Mouse (Mus musculus) brain, adult 2 months (tissue): Measurements from ENCODE around the gene Vash1.
A peak's percentile ranks its signal among the peaks of the same experiment; 100 is the strongest.

ENCODE experiments used
- DNase-seq: peaks from one replicate; pipeline ENCODE4 v3.0.0; 2011; ENCODE audit warnings: low read depth, low spot score

Vash1 gene

DNA sequence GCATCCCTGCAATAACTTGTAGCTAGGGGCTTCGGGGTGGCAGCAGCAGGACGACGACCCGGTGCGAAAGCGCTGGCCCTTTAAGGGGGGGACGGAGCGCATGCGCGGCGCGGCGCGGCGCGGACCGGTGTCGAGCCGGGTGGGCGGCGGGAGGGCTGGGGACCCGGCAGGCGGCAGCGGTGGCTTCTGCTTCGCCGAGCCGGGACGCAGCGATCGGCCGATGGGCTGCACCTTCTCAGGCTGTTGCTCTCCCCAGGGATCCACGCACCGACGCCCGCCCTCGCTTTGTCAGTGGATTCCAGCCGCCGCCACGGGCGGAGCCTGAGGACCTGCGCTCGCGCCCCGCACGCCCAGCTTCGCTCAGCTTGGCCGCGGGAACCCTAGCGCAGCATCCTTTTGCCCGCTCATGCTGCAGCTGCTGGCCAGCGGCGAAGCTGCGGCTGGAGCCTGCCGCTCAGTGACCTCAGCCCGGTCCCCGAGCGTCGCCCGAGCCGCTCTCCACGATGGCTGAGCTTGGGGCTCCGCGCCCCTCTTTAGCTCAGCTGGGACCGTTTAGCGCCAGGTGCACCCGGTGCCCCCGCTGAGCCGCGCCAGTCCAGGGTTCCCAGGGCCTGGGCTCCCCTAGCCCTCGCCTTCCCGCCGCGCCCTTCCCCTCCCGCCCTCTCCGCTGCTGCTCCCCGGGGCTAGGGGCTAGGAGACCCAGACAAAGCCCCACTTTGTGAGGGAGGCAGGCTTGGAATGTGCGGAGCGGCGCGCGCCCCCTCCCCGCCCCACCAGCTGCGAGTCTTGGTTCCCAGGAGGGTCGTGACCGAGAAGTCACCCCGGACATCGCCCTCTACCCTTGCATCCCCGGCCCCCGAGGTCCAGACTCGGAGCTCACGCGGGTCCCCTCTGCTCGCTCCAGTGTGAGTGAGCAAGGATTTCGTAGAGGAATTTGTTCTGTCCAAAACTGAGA is at the start of gene Vash1:
Gene Vash1 (plus strand): TSS at position 110 of the 955 bp plus-strand sequence.
- peak; percentile 84 for DNase-seq

DNA sequence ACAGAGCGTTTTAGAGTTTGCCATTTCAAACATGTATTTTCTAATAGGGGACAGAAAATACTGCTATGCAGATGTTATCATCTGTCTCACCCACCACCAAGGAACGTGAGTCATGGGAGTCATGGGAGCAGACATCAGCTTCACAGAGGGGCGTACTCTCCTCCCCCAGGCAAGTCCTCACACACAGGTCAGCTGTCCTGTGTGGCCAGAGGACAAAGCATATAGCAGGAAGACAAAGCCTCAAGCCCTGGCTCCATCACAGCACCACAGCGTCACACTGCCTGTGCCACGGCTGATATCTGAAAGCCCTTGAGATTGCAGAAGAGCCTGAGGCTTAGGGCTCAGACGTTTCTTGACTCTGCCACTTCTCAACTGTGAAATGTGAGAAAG is 49.7 kb upstream of the Vash1 start:
- DNase-seq = no peak

DNA sequence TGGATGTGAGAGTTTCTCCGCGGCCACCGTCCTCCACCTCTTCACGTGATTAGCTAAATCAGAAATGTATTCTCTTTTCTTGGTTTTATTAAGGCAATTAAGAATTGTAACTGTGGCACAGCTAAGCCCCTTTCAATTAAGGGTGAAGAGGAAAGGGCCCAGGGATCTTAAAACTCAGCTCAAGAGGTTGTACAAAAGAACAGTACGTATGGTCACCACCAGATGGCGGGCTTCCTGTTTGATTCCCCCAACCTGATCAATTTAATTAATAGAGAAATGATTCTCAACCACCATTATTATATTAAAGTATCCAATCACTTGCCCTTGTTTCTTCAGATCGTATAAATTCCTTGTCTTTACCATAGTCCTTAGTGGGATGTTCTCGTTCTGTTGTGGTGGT is 36.7 kb upstream of the Vash1 start:
- DNase-seq = peak; percentile 71

DNA sequence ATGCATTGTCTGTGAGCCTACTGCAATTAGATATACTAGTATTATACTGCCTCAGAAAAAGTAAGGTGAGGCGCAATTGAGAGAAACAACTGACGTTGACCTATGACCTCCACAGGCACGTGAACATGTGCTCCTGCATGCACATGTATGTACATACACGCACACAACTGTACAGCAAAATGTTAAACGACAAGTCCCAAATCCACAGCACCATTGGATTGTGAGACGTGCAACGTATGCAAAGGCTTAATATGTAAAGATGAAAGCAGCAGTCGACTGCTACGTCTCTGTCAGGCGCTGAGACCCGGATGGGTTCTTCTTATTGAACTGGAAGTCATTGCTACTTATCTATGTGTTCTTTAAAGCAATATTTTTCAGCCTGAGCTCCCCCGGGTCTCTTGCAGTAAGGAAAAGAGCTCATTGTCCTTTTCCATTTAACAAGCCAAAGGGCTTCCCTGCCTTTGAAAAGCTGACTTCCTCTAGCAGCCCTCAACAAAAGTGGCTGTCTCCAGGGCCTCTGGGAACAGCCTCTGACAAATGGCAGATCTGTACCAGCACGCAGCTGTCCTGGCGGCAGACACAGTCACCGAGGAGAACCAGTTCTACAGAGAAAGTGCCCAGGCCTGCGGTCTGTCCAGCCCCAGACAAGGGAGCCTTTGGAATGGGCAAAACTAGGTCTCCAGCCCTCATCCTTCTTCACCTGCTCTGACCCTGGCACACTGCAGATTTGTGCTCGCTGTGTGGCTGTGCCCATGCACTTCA is 33.8 kb upstream of the Vash1 start:
- peak; percentile 66 for DNase-seq

DNA sequence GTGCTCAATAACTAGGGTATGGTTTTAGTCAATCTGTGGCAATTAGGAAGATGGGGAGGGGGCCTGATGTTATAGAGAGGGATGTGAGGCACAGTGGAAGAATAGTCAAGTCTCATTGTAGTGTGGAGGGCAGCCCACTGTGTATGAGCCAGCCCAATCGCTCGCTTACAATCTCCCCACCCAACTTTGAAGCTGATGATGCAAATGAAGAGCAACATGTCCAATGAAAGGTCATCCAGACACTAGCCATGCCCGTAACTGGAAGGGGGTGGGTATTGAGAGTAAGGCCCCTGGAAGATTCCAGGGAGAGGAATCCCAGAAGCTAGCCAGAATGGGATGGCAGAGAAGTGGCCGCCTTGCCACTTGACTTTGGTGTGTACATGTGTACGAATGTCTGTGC is 33.0 kb upstream of the Vash1 start:
- no peak for DNase-seq

DNA sequence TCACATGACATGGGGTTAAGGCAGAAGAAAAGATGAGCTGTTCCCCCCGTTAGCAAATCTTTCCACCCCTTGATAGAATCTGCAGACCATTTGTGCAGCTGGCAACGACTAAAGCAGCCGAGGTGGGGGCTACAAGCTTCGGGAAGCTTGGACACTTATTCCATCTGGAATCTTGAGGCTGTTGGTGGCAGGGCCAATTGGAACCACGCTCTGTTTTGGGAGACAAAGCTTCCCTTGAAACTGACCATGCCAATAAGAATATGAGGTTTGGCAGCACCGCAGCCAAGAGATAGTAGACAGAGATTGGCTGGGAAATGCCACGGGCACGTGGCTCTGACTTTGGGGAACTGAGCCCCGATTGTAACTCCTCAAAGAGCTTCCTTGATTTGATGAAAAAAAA is 31.7 kb upstream of the Vash1 start:
- peak; percentile 61 for DNase-seq

DNA sequence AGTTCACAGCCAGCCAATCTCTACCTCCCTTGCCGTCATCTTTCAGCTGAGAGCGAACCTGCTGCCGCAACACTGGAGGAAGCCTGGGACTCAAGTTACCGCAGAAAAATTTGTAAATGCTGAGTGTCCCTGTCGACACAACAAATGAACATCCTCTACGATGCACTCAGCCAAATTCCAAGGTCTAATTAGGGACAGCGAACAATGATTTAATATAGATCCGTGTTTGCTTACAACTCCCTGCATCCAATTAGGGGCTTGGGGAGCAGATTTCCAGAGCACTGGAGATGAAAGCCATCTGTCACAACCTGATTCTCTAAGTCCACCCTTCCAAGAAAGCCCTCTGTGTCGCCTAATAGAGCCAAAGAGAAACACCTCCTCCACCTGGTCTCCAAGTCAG is 31.2 kb upstream of the Vash1 start:
- DNase-seq = peak; percentile 46

DNA sequence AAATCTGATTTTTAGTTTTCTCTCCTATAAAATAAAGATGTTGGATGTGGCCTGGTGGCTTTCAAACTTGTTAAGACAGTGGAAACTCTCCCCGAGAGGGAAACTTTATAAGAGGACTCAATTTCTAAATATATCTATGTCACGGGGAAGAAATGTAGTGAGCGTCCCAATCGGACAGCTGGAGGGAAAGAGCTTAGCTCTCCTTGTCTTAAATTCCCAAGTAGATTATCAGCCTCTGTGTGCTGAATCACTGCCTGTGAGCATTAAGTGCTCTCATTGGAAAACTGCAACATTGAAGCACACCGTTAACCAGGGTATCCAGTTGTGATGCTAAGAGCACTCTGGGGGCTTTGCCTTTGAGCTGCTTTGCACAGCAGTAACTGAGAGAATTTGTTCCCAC is 30.8 kb upstream of the Vash1 start:
- DNase-seq = peak; percentile 18

DNA sequence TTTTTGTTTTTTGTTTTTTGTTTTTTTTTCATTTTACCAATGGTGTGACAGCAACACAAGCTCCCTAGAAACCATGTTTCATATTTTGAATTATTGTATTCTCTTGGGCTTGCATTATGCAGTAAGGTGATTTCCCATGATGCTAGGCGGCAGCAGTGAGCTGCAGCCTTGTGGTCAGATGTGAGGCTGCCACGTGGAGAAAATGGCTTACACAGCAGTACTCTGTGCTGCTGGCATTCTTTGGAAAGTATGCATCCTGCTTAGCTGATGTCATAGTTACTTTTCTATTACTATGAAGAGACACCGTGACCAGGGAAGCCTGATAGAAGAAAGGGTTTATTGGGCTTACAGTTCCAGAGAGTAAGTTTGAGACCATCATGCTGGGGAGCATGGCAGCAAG is 30.0 kb upstream of the Vash1 start:
- no peak for DNase-seq

DNA sequence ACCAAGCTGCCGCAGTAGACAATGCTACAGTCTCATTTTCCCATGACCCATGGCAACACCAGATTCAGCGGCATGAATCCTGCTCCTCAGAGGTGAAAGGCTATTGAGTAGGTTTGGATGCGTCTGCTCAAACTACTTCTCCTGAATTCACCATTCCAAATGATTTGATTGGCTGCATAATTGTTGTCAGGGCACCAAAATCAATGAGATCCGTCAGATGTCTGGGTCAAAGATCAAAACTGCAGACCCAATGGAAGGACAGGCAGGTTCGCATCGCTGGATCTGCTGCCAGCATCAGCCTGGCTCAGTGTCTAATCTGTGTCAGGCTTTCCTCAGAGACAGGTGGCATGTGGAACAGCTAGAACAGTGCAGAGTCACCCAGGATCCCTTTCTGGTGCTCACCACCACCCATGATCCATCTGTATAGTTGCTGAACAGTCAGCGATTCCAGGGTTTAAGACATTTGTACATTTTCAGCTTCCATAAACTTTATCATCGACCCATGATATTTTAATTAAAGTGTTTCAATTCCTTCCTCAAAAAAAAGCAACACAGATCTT is 27.1 kb upstream of the Vash1 start:
- peak; percentile 66 for DNase-seq

DNA sequence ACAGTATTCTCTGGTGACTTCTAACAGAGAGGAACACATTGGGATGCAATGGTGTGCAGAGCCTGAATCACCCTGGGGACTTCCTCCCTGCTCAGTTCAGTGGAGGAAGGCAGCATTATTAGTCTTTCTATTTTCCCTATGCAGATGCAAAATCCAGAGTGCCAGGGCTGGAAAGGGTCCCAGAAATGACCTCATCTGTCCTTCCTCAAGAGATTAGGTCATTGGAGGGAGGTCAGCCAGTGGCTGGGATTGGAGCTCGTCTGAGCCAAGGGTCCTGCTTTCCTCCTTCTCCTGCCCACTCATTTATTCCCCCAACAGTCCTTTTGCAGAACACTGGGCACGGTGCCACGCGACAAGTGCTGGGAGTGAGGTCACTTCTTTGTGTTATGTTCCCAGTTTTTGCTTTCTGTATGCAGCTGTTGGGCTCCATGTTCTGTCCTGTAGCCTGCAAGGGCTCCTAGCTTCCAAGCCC is 25.9 kb upstream of the Vash1 start:
- DNase-seq = peak; percentile 92

DNA sequence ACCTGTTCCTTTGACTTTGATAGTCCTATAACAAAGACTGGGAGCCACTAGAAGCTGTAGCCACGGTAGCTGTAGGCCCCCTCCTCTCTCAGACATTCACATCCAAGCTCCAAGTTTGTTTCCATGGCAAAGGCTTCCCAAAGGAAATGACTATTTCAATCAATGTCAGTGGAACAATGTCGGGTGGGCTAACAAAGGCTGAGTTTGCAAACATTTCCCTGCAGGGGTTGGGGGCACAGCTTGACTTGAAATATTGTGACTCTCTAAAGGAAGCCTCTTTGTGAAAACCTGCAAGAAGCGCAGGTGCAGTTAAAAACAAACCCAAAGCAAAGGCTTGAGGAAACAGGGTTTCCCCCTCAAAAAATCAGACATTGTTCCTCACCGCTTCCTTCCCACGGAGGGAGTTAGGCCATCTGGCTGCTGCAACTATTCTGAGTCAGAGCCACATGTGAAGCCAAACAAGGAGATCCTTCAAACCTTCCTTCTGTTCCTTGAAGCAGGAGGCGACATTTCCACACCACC is 19.0 kb upstream of the Vash1 start:
- peak; percentile 91 for DNase-seq

DNA sequence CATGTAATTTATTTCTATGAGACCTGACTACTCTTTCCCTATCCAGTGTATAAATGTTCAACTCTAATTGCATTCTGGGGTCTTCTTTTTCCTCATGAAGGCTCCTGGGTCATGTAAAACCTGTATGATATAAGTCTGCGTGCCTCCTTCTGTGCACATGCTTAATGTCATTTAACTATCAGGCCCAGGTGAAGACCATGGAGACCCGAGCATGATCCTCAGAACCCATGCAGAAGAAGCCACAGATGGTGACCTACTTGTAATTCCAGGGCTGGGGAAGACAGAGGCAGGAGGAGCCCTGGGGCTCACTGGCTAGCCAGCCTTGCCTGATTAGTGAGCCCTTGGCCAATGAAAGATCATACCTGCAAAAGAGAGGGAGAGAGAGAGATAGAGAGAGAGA is 18.0 kb upstream of the Vash1 start:
- peak; percentile 12 for DNase-seq

DNA sequence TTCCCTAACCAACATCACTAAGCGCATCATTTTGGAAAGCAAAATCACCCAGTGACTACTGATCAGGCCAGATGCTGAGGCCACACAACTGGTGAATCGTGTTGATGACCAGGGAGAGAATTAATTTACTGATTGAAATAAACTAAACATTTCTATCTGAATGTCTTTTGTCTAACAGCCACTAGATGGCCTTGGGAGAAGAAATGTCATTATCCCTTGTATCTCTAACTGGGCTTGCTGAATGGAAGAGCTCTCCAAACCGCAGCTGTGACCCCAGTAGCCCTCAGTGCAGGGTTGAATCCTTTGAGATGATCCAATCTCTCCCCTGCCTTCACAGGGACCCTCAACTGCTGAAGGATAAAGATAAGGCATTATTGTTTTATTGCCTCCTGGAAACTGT is 12.8 kb upstream of the Vash1 start:
- no peak for DNase-seq

DNA sequence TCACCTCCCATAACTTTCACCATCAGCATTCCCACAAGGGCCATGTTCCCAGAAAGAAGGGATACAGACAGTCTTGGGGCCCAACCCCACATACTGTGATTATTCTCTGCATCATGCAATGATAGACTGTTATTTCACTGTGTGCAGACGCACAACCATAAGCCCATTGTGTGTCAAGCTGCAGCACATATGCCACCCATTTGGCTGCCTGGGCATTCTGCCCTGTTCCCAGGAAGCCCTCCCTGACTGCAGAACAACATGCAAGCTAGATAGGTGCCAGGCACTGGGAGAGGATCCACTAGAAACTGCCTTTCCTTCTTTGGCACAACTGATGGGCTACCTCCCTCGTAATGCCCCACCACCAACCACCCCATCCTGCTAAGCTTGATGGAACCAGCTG is 10.1 kb upstream of the Vash1 start:
- peak; percentile 78 for DNase-seq

DNA sequence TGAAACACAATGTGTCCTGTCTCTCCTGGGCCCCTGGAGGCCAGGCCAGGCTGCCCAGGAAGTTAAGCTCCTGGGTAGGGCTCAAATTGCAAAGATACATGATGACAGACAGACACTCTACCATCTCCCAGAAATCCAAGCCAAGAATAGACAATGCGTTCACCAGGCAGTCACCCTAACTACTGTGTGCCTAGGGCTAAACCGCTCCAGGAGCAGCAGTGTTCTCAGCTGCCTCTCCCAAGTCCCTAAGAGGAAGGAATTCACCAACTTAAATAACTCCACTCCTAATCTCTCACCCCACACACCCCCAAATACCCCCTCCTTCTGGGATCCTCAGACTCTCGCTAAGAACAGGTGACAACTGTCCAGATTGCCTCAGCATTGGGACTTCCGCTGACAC is 6.4 kb upstream of the Vash1 start:
- DNase-seq = no peak

DNA sequence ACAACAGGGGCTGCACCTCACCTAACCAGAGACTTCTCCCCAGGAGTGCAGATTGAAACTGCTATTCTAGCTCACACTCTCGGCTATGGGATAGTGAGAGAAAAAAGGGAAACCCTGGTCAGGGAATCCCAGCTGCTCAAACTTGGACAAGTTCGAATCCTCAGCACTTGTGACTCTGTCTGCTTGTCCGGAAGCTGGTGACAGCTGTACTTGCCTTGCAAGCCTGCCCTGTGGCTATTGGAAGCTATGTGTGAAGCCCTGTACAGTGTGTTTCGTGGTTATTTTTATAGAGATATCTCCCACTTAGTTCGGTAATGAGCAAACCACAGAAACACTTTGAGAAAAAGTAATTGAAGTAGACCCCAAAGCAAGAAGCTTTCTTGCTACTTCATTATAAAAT is 6.0 kb upstream of the Vash1 start:
- no peak for DNase-seq

DNA sequence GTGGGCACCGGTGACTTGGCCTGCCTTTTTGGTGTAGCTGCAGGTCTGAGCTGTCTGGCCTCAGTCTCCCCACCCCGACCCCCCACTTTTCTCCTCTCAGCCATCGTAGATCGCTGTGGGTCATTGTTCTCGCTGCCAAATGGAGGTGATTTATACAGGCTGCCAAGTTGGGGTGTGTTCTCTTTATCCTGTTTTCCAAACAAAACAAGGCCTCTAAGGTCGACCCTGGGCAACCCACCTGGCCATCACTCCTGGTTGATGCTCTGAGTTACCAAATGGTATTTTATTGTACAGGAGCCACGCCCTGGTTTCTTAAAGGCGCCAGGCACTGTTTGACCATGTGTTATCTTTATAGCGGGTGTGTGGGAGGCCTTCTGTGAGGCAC is 1.0 kb downstream of the Vash1 start:
- DNase-seq = peak; percentile 75

DNA sequence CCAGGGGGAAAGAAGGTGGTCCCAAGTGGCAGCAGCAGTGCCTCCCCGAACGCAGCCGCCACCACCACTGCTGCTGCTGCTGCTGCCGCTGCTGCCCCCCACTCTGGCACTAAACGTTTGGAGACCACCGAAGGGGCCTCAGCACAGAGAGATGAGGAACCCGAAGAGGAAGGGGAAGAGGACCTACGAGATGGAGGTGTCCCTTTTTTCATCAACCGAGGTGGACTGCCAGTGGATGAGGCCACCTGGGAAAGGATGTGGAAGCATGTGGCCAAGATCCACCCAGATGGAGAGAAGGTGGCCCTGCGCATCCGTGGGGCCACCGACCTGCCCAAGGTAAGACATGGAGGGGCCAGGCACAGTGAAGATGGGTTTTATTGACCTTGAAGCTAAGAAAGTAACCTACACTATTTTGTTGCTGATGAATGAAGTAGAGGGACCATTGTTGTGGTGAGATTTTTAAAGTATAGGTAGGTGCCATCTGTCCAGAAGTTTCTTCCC is 1.5 kb downstream of the Vash1 start:
- DNase-seq = no peak

DNA sequence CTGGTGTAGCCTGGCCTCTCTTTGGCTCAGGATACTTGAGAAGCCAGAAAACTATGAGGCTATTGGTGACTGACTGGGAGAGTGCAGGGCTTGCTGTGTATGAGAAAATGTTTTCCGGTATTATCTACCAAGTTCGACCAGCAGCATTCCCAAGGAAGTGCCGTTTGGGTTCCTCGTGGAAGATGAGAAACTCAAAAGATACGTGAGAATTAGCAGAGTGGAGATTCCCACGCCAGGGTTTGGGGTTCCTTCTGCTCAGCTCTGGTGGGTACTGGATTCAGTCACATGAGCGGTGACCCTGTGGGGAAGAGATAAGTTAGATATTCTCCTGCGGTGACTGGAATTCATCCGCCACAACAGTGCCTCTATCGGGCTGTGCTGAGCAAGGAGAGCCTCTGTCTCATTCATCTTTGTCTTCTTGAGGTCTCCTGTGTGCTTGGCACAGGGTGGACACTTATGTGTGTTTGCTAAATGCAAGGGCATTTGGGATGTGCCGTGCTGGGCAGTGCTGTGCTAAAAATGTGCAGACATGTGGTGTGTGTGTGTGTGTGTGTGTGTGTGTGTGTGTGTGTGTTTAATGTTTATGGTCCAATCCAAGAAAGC is 2.2 kb downstream of the Vash1 start:
- peak; percentile 83 for DNase-seq

DNA sequence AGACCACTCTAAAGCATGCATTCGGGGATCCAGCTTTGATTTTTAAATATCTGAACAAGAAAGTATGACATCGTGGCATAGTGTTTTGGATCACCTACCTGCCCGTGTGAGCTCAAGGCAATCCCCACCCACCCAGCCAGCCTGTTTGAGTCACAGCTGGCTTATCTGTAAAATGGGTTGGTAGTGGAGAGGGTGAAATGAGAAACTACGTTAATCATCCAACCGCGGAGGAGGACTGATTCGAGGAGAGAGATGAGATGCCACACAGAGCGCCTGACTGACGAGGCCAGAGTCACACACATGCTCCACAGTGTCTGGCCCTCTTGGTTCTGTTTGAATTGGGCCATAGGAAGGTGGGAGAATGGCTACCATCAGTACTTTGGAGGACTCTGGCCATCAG is 3.1 kb downstream of the Vash1 start:
- no peak for DNase-seq

DNA sequence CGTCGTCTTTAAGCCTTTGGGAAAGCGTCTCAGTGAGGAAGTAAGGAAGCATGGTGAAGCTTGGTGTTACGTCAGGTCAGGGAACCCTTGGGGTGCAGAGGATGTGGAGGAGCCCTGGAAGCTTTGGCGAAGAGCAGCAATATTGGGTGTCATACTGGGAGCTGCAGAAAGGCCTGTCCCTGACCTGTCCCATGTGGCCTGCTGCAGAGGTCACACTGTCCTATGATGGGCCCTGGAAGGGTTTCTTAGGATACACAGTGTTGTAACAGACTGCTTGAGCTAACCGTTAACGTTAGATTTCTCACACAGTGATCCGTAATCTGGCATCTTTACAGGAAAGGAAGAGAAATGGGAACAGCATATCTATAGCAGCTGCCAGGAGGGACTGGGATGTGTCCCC is 3.7 kb downstream of the Vash1 start:
- peak; percentile 68 for DNase-seq
